Mouse (Mus musculus) bone marrow, adult 2 months (tissue): ENCODE measurements around the gene Ang5.

ENCODE experiments used
- CTCF ChIP-seq: fragments of 200-500 bp; IDR thresholded peaks from 2 replicates; pipeline ENCODE4 v1.5.1; 2011; ENCODE audit warnings: low read length, control low read depth; ENCODE audit not compliant: control insufficient read depth, insufficient read depth
- POLR2A ChIP-seq: fragments of 200-500 bp; IDR thresholded peaks from 2 replicates; pipeline ENCODE4 v1.6.1; 2011; ENCODE audit warnings: low read depth, mild to moderate bottlenecking, control low read depth, low read length, borderline replicate concordance; ENCODE audit not compliant: control insufficient read depth

- TF ChIP-seq POLR2A (no peak), CTCF (no peak)
Observed at GRCm38 (mm10) chr14:44002169-44002568, 45.3 kb downstream of the Ang5 start, which contains the start of gene Ang6.
